Mouse (Mus musculus) neural tube, embryonic 11.5 days (tissue): ENCODE data around the gene Chrnd. TPM values are rescaled to one million over a fixed set of nuclear protein-coding genes. Genes with fewer than 3 reads are reported as not detected.
A peak's percentile ranks its signal among the peaks of the same experiment; 100 is the strongest.

Source experiments
- ATAC-seq: fragments of 200-750 bp; cut with Nextera tagmentation; 2 replicates; pipeline ENCODE4 v1.8.0; 2017; ENCODE audit warnings: moderate number of reproducible peaks, mild to moderate bottlenecking, moderate TSS enrichment, moderate library complexity; ENCODE audit not compliant: insufficient read depth, low FRiP score, low TSS enrichment
- DNase-seq: peaks from one replicate; pipeline ENCODE4 v3.0.0-alpha.2; 2015; ENCODE audit warnings: low spot score
- H3K27ac ChIP-seq: fragments of 300-500 bp; sonication (generic); 2 replicates; pipeline ENCODE4 v1.5.1; 2014; ENCODE audit warnings: low read depth, mild to moderate bottlenecking, low read length
- H3K27me3 ChIP-seq: fragments of 300-500 bp; sonication (generic); 2 replicates; pipeline ENCODE4 v1.6.1; 2014; ENCODE audit warnings: mild to moderate bottlenecking, low read length, mixed read lengths; ENCODE audit not compliant: control insufficient read depth, insufficient read depth
- H3K36me3 ChIP-seq: fragments of 300-500 bp; sonication (generic); 2 replicates; pipeline ENCODE4 v1.6.1; 2014; ENCODE audit warnings: mild to moderate bottlenecking, low read length, moderate library complexity, mixed read lengths; ENCODE audit not compliant: control insufficient read depth, insufficient read depth
- H3K4me1 ChIP-seq: fragments of 300-500 bp; sonication (generic); 2 replicates; pipeline ENCODE4 v1.6.1; 2014; ENCODE audit warnings: low read length, mixed read lengths; ENCODE audit not compliant: control insufficient read depth, insufficient read depth
- H3K4me2 ChIP-seq: fragments of 300-500 bp; sonication (generic); 2 replicates; pipeline ENCODE4 v1.6.1; 2014; ENCODE audit warnings: low read depth, mild to moderate bottlenecking, moderate library complexity
- H3K4me3 ChIP-seq: fragments of 300-500 bp; sonication (generic); 2 replicates; pipeline ENCODE4 v1.5.1; 2014; ENCODE audit warnings: low read depth, low read length
- H3K9ac ChIP-seq: fragments of 300-500 bp; sonication (generic); 2 replicates; pipeline ENCODE4 v1.6.1; 2014; ENCODE audit warnings: mild to moderate bottlenecking, low read length
- H3K9me3 ChIP-seq: fragments of 300-500 bp; sonication (generic); 2 replicates; pipeline ENCODE4 v1.6.1; 2016; ENCODE audit warnings: low read length; ENCODE audit not compliant: control insufficient read depth
- WGBS: fragments of 180-500 bp; shearing (Covaris S2); extraction: QIAGEN DNeasy Blood & Tissue Kit; methylation state at CpG from one replicate; pipeline ENCODE4 v1.1.7; 2014; 5-methylcytosine and 5-hydroxymethylcytosine counted together
- polyA plus RNA-seq: library from polyadenylated mRNA; unstranded; fragments of >200 nt; fragmentation: Nextera tagmentation; extraction: Ambion mirVana; gene quantifications from 2 replicates; pipeline ENCODE4 v1.2.1, GENCODE M21; 2014

The Chrnd gene
- 0.40 and 0.45 TPM in 2 replicates for polyA plus RNA-seq

DNA sequence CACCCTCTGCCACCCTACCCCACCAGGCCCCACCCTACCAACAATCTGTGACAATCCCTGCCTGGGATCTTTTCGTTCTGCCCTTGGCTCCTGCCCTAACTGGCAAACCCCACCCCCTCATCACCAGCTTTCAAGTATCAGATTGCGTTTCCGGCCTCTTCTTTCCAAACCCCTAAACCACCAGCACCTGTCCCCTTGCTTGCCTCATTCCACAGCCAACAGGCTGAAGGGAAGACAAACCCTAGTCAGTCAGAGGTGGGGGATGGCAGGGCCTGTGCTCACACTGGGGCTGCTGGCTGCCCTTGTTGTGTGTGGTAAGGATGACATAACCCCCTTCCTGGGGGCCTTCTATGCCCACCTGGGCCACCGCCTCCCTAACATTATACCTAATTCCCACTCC lies at the start of gene Chrnd:
Gene Chrnd, plus strand, starts transcription at position 179 of the 400 bp plus-strand sequence.
- 26% methylated on average over 4 of the region's 4 CpGs for WGBS
- Histone ChIP-seq H3K4me2 (no peak within 1 kb of the TSS), H3K27me3 (peaks cover 14% of the 10 kb centered on the region), H3K9me3 (no peaks in the 10 kb centered on the region), H3K9ac (no peak within 1 kb of the TSS), H3K4me1 (no peaks in the 10 kb centered on the region), H3K36me3 (no peaks in the 10 kb centered on the region), H3K4me3 (no peak within 1 kb of the TSS), H3K27ac (no peak within 1 kb of the TSS)
- ATAC-seq: no peak
- no peak for DNase-seq

DNA sequence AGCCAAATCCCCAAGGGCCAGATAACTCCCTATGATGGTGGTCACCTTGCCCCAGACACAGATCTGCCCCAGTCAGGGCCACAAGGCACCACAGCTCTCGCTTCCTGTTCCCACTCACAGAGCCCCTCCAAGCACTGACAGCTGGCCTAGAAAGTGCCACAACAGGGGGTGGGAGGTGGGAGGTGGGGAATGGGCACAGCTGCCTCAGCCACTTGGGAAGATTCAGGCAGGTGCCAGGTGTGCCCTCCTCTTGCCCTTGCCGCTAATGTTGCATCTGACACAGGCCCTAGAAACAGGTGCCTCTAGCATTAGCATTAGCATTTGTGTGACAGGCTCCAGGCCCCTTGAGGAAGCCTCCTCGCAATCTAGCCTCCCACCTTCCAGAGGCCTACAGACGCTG lies 48.9 kb upstream of the Chrnd start:
- Histone ChIP-seq H3K9ac (no peak overlapping the region), H3K27me3 (no peaks in the 10 kb centered on the region), H3K4me2 (no peak overlapping the region), H3K9me3 (no peaks in the 10 kb centered on the region), H3K4me3 (no peak overlapping the region), H3K36me3 (no peaks in the 10 kb centered on the region), H3K4me1 (no peaks in the 10 kb centered on the region), H3K27ac (no peak overlapping the region)
- DNase-seq (no peak), ATAC-seq (no peak)
- 84% methylated on average over 4 of the region's 4 CpGs for WGBS

DNA sequence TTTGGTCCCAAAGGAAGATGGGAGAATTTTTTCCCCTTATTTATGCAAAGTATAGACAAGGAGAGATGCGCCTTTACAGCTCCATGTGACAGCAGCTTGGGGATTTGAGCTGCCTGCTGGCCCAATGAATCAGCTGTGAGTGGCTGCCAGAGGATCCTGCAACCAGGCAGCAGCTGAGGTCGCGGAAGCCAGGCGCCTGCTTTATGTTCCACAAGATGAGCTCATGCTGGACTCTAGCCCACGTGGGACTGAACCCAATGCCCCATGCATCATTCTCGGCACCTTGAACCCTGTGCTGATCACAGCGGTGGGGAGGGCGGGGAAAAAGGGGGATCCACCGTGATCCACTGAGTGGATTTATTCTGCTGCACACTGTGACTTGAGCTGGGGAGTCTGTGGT lies 48.0 kb upstream of the Chrnd start:
- no peaks in the 10 kb centered on the region for H3K36me3 ChIP-seq
- no peaks in the 10 kb centered on the region for H3K27me3 ChIP-seq
- no peaks in the 10 kb centered on the region for H3K4me1 ChIP-seq
- 73% methylated on average over 9 of the region's 9 CpGs for WGBS
- 0 out of 2 replicates have a peak, but pooled peaks have one; percentile 31 for ATAC-seq
- peak; percentile 41 for DNase-seq
- H3K4me2 ChIP-seq: no peak overlapping the region
- H3K9me3 ChIP-seq: no peaks in the 10 kb centered on the region
- no peak overlapping the region for H3K9ac ChIP-seq
- no peak overlapping the region for H3K4me3 ChIP-seq
- H3K27ac ChIP-seq: no peak overlapping the region

DNA sequence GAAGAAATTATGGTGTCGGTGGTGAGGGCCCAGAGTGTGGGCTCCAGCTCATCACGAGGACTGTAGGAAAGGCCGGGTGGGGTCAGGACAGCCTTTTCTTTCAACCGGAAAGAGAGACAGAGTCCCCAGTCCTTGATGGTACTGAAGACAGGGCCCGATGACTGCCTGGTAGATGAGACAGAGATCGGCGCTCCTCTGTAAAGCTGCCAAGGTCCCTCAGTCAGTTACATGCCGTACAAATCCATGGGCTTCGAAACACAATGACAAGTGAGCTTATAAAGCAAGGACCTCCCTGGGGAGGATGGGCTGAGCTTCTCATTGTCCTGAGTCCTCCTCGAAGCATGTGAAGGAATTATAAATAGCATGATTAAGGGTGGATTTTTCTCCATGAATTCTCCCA lies 47.3 kb upstream of the Chrnd start:
- Histone ChIP-seq H3K4me3 (no peak overlapping the region), H3K4me2 (no peak overlapping the region), H3K9me3 (no peaks in the 10 kb centered on the region), H3K9ac (no peak overlapping the region), H3K27me3 (no peaks in the 10 kb centered on the region), H3K36me3 (no peaks in the 10 kb centered on the region), H3K4me1 (no peaks in the 10 kb centered on the region), H3K27ac (no peak overlapping the region)
- no peak for DNase-seq
- 85% methylated on average over 10 of the region's 10 CpGs for WGBS
- ATAC-seq: no peak

DNA sequence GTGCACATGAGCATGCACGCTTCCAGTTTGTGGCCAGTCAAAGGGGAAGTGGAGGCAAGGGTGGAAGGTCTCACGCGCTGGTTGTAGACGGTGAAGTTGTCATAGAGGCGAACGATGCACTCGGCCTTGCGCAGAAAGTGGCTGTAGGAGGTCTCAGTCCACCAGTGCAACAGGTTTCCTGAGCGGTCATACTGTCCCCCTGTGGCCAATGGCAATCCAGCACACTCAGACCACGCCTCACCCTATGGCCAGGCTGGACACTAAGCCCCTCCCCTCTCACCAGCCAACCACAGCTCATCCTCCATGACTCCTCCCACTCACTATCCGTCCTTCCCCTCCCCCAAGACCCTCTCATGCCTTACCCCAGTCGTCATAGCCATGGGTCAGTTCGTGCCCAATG lies 41.0 kb upstream of the Chrnd start:
- Histone ChIP-seq H3K4me2 (no peak overlapping the region), H3K9me3 (no peaks in the 10 kb centered on the region), H3K36me3 (no peaks in the 10 kb centered on the region), H3K4me1 (peaks cover 3% of the 10 kb centered on the region; the same call in 1 of the 2 replicates), H3K4me3 (no peak overlapping the region), H3K27me3 (peaks cover 31% of the 10 kb centered on the region), H3K9ac (no peak overlapping the region), H3K27ac (no peak overlapping the region)
- ATAC-seq (no peak), DNase-seq (no peak)
- 28% methylated on average over 13 of the region's 13 CpGs for WGBS

DNA sequence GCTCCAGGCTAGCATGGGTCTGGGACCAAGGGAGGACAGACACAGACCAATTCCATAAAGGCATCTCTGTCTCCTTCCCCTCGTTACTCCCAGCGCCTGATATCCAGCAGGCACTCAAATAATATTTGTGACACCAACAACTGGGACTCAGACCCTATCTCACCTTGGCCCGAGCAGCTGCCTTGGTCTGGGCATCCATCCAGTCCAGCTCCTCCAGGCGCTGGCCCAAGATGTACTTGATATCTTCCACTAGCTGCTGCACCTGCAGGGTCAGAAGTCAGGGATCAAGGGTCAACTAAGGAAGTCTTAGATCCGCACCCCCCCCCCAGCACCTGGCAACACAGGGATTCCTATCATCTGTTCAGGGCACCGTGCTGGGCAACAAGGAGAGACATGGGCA lies 39.1 kb upstream of the Chrnd start:
- peaks cover 3% of the 10 kb centered on the region; the same call in 1 of the 2 replicates for H3K4me1 ChIP-seq
- H3K9me3 ChIP-seq: no peaks in the 10 kb centered on the region
- no peak overlapping the region for H3K27ac ChIP-seq
- H3K4me3 ChIP-seq: no peak overlapping the region
- H3K4me2 ChIP-seq: no peak overlapping the region
- ATAC-seq: no peak
- no peaks in the 10 kb centered on the region for H3K36me3 ChIP-seq
- 89% methylated on average over 6 of the region's 6 CpGs for WGBS
- DNase-seq: no peak
- H3K9ac ChIP-seq: no peak overlapping the region
- H3K27me3 ChIP-seq: peaks cover 50% of the 10 kb centered on the region

DNA sequence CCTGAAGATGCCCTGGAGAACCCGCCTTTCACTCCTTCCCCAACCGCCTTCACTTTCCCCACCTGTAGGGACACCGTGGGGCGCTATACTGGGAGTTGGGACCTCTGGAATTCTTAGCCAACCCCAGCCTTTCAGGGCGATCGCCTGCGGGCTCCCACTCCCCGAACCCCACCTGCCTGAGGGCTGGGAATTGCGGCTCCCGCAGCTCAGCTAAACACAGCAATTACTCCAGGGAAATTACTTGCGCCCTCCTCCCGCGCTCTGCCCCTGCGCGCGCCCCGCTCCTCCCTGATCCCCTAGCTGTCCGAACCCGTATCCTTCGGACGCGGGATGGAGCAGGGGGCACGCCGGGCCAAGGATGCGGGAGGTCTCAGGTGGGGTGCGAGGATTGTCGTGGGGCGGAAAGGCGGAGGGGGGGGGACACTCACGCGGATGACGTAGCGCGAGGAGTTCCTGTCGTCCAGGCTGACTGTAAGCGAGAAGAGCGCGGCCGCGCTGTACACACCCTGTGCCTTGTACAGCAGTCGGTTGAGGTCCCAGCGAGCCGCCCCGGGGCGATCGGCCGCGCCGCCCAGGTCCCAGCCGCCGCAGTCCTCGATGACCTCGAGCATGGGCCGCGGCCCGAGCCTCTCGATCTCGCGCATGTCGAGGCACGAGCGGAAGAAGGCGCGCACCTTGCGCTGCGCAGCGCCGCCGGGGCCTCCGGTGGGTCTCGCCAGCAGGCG lies 36.5 kb upstream of the Chrnd start:
- Histone ChIP-seq H3K4me2 (peak overlapping the region; percentile 40), H3K36me3 (no peaks in the 10 kb centered on the region), H3K9me3 (no peaks in the 10 kb centered on the region), H3K9ac (peak overlapping the region; percentile 49), H3K27ac (no peak overlapping the region), H3K4me1 (peaks cover 3% of the 10 kb centered on the region; the same call in 1 of the 2 replicates), H3K4me3 (peak overlapping the region; percentile 34), H3K27me3 (peaks cover 76% of the 10 kb centered on the region)
- ATAC-seq: peak; percentile 42; the same call in 1 of the 2 replicates
- no peak for DNase-seq
- under 1% methylated on average over 67 of the region's 72 CpGs for WGBS

DNA sequence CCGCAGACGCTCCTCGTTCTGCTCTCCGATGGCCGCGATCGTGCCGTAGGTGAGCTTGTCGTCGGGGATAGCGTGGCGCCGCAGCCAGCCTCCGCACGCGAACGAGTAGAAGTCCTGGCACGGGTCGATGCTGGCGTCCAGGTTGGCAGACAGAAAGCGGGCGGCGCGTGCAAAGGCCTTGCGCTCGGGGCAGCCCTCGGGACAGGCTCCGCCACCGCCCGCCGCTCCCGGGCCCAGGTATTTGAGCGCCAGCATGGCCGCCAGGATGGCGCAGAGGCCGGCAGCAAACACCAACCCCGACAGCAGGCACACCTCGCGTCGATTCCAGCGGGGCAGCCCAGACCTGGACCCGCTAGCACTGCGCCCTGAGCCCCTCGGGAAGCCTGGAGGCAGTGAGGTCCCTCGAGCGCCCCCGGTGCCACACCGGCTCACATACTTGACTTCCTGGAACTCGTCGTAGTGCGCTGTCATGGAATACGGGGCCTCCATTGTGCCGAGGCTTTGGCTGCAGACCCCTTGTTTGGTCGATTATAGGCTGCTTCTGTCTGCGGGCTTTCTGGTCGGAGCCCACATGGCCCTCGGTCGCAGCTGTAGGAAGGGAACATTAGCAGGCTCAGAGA lies 35.8 kb upstream of the Chrnd start:
- no peaks in the 10 kb centered on the region for H3K9me3 ChIP-seq
- H3K9ac ChIP-seq: peak overlapping the region; percentile 49
- H3K4me2 ChIP-seq: peak overlapping the region; percentile 40
- no peak overlapping the region for H3K27ac ChIP-seq
- peaks cover 3% of the 10 kb centered on the region; the same call in 1 of the 2 replicates for H3K4me1 ChIP-seq
- no peaks in the 10 kb centered on the region for H3K36me3 ChIP-seq
- ATAC-seq: no peak
- WGBS: 2% methylated on average over 55 of the region's 58 CpGs
- H3K27me3 ChIP-seq: peaks cover 76% of the 10 kb centered on the region
- no peak for DNase-seq
- H3K4me3 ChIP-seq: peak overlapping the region; percentile 34
